Mouse (Mus musculus) brown adipose tissue, adult 24 weeks (tissue): ENCODE results near the gene Tcf7l2. TPM values are rescaled to one million over a fixed set of nuclear protein-coding genes. Genes with fewer than 3 reads are reported as not detected.

Experiments used
- H3K27ac ChIP-seq: fragments of 200-500 bp; replicated peaks from 2 replicates; pipeline ENCODE4 v1.5.1; 2012; ENCODE audit warnings: low read depth, mild to moderate bottlenecking, low read length
- H3K4me1 ChIP-seq: fragments of 200-500 bp; 2 replicates; pipeline ENCODE4 v1.6.1; 2012; ENCODE audit warnings: low read length, mixed read lengths; ENCODE audit not compliant: control insufficient read depth, insufficient read depth, insufficient read length
- H3K4me3 ChIP-seq: fragments of 200-500 bp; 2 replicates; pipeline ENCODE4 v1.5.1; 2012; ENCODE audit warnings: low read depth, mild to moderate bottlenecking, low read length, moderate library complexity; ENCODE audit not compliant: insufficient read depth
- polyA plus RNA-seq: library from polyadenylated mRNA; stranded (reverse); fragments of >200 nt; gene quantifications from 2 replicates; pipeline ENCODE4 v1.2.4, GENCODE M21; 2012; ENCODE audit not compliant: missing spikeins, insufficient read depth, insufficient read length

Tcf7l2 gene
- polyA plus RNA-seq, 1 experiment = 8.1 TPM

- peaks cover 6% of the 10 kb centered on the region for H3K4me1 ChIP-seq
- no peak overlapping the region for H3K4me3 ChIP-seq
- no peak overlapping the region for H3K27ac ChIP-seq
Observed at GRCm38 (mm10) chr19:55877404-55877915, 135.8 kb downstream of the Tcf7l2 start.

- Histone ChIP-seq H3K4me1 (peaks cover 3% of the 10 kb centered on the region), H3K27ac (no peak overlapping the region), H3K4me3 (no peak overlapping the region)
Observed at GRCm38 (mm10) chr19:55880664-55881359, 139.2 kb downstream of the Tcf7l2 start.

GRCm38 (mm10) chr19:55886536-55886935, 144.9 kb downstream of the Tcf7l2 start:
- Histone ChIP-seq H3K4me3 (no peak overlapping the region), H3K27ac (no peak overlapping the region), H3K4me1 (no peaks in the 10 kb centered on the region)

GRCm38 (mm10) chr19:55891692-55892183, 150.1 kb downstream of the Tcf7l2 start:
- Histone ChIP-seq H3K27ac (no peak overlapping the region), H3K4me3 (no peak overlapping the region), H3K4me1 (no peaks in the 10 kb centered on the region)

GRCm38 (mm10) chr19:55893557-55893956, 151.9 kb downstream of the Tcf7l2 start:
- Histone ChIP-seq H3K27ac (no peak overlapping the region), H3K4me3 (no peak overlapping the region), H3K4me1 (no peaks in the 10 kb centered on the region)

GRCm38 (mm10) chr19:55894396-55894795, 152.8 kb downstream of the Tcf7l2 start:
- Histone ChIP-seq H3K4me3 (no peak overlapping the region), H3K4me1 (peaks cover 6% of the 10 kb centered on the region; the same call in 1 of the 2 replicates), H3K27ac (no peak overlapping the region)

GRCm38 (mm10) chr19:55895317-55895716, 153.7 kb downstream of the Tcf7l2 start:
- Histone ChIP-seq H3K27ac (no peak overlapping the region), H3K4me3 (peak overlapping the region; percentile 40), H3K4me1 (peaks cover 11% of the 10 kb centered on the region)

GRCm38 (mm10) chr19:55895807-55896420, 154.3 kb downstream of the Tcf7l2 start:
- Histone ChIP-seq H3K4me1 (peaks cover 11% of the 10 kb centered on the region), H3K4me3 (peak overlapping the region; percentile 40), H3K27ac (no peak overlapping the region)

- H3K4me3 ChIP-seq = peak overlapping the region; percentile 19; the same call in 1 of the 2 replicates
Observed at GRCm38 (mm10) chr19:55896629-55897028, 155.0 kb downstream of the Tcf7l2 start.

GRCm38 (mm10) chr19:55902573-55903385, 161.2 kb downstream of the Tcf7l2 start:
- no peak overlapping the region for H3K4me3 ChIP-seq
- peaks cover 20% of the 10 kb centered on the region for H3K4me1 ChIP-seq
- H3K27ac ChIP-seq = no peak overlapping the region

More at GRCm38 (mm10) chr19:55896629-55897028, 155.0 kb downstream of the Tcf7l2 start:
- Histone ChIP-seq H3K4me1 (peaks cover 17% of the 10 kb centered on the region), H3K27ac (peak overlapping the region; percentile 33; the same call in 1 of the 2 replicates)

- Histone ChIP-seq H3K4me1 (0 out of 2 replicates have a peak, but pooled peaks cover 3% of the 10 kb centered on the region), H3K4me3 (no peak overlapping the region), H3K27ac (no peak overlapping the region)
Observed at GRCm38 (mm10) chr19:55909039-55909438, 167.4 kb downstream of the Tcf7l2 start.

- H3K4me1 ChIP-seq = no peaks in the 10 kb centered on the region
- no peak overlapping the region for H3K27ac ChIP-seq
- no peak overlapping the region for H3K4me3 ChIP-seq
Observed at GRCm38 (mm10) chr19:55911941-55912340, 170.3 kb downstream of the Tcf7l2 start.

- H3K27ac ChIP-seq = no peak overlapping the region
- H3K4me1 ChIP-seq = no peaks in the 10 kb centered on the region
- no peak overlapping the region for H3K4me3 ChIP-seq
Observed at GRCm38 (mm10) chr19:55912813-55913212, 171.2 kb downstream of the Tcf7l2 start.

GRCm38 (mm10) chr19:55913585-55913984, 172.0 kb downstream of the Tcf7l2 start:
- Histone ChIP-seq H3K27ac (no peak overlapping the region), H3K4me3 (no peak overlapping the region), H3K4me1 (no peaks in the 10 kb centered on the region)
